Mouse (Mus musculus): ENCODE data around the gene Klhdc8a. TPM values are rescaled to one million over a fixed set of nuclear protein-coding genes. Genes with fewer than 3 reads are reported as not detected.

The Klhdc8a gene
- total RNA-seq (2014; rRNA removed) = 23.0 and 26.0 TPM in 2 replicates
- polyA plus RNA-seq (2015; fragmentation: Nextera tagmentation; extraction: Ambion mirVana) = 11.2 and 11.7 TPM in 2 replicates

DNA sequence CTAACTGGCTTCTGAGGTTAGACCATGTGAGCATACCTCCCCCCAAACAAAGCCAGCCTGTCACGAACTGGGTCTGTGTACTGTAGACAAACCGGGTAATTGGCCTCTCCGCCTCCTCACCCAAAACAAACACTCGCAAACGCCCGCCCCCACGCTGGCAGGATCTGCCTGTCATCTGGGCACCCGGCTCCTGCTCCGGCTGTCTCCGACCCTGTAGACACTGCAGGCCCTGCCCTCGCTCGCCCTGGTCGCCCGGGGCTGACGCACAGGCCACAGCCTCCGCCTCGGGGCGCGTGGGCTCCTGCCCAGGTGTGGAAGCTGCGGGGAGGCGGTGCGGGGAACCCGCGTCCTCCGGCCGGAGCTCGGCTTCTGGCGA is at the start of gene Klhdc8a:
Gene Klhdc8a, plus strand, starts transcription at position 202 of the 376 bp plus-strand sequence.
- Histone ChIP-seq H3K9me3 (ENCODE audit: low read length) (no peaks in the 10 kb centered on the region), H3K4me3 (ENCODE audit: low read length) (peak within 1 kb of the TSS; percentile 57), H3K27ac (peak within 1 kb of the TSS; percentile 85), H3K4me1 (ENCODE audit: insufficient read depth, low read length) (peaks cover 22% of the 10 kb centered on the region), H3K4me2 (ENCODE audit: low read depth, low read length) (peak within 1 kb of the TSS; percentile 94), H3K27me3 (ENCODE audit: insufficient read depth, low read length) (no peaks in the 10 kb centered on the region), H3K9ac (replicated peaks; ENCODE audit: low read length) (peak within 1 kb of the TSS; percentile 78), H3K36me3 (ENCODE audit: insufficient read depth, low read length) (no peaks in the 10 kb centered on the region)
- ATAC-seq (peak; percentile 69), DNase-seq (ENCODE audit: low spot score) (peak; percentile 70)
- TF ChIP-seq CTCF (IDR thresholded peaks at IDR 0.05; ENCODE audit: low read depth) = no peak
- WGBS = under 1% methylated on average over 28 of the region's 28 CpGs

DNA sequence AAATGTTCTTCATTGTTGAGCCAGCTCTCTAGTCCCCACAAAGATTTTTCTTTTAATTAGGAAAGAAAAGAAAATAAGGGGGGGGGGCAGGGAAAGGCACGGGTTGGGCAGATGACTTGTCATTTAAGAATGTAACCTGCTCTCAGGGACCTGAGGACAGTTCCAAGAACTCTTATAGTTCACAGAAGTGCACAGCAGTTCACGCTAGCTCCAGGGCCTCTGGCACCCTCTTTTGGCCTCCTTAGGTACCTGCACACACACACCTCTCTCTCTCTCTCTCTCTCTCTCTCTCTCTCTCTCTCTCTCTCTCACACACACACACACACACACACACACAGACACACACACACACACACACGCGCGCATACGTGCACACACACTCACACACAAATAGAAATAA is 44.0 kb upstream of the Klhdc8a start:
- no peaks in the 10 kb centered on the region for H3K9me3 ChIP-seq (ENCODE audit: low read length)
- H3K27me3 ChIP-seq (ENCODE audit: insufficient read depth, low read length) = no peaks in the 10 kb centered on the region
- no peaks in the 10 kb centered on the region for H3K4me1 ChIP-seq (ENCODE audit: insufficient read depth, low read length)
- H3K4me3 ChIP-seq (ENCODE audit: low read length) = no peak overlapping the region
- no peaks in the 10 kb centered on the region for H3K36me3 ChIP-seq (ENCODE audit: insufficient read depth, low read length)
- ATAC-seq (no peak), DNase-seq (ENCODE audit: low spot score) (no peak)
- H3K9ac ChIP-seq (replicated peaks; ENCODE audit: low read length) = no peak overlapping the region
- H3K27ac ChIP-seq = no peak overlapping the region
- H3K4me2 ChIP-seq (ENCODE audit: low read depth, low read length) = no peak overlapping the region
- WGBS = 89% methylated on average over 6 of the region's 6 CpGs
- no peak for TF ChIP-seq CTCF (IDR thresholded peaks at IDR 0.05; ENCODE audit: low read depth)

- no peaks in the 10 kb centered on the region for H3K36me3 ChIP-seq (ENCODE audit: insufficient read depth, low read length)
- H3K9me3 ChIP-seq (ENCODE audit: low read length) = no peaks in the 10 kb centered on the region
- no peak for TF ChIP-seq CTCF (IDR thresholded peaks at IDR 0.05; ENCODE audit: low read depth)
- H3K4me3 ChIP-seq (ENCODE audit: low read length) = no peak overlapping the region
- H3K27ac ChIP-seq = no peak overlapping the region
- no peaks in the 10 kb centered on the region for H3K4me1 ChIP-seq (ENCODE audit: insufficient read depth, low read length)
- H3K27me3 ChIP-seq (ENCODE audit: insufficient read depth, low read length) = no peaks in the 10 kb centered on the region
- 88% methylated on average over 1 of the region's 1 CpGs for WGBS
- ATAC-seq (no peak), DNase-seq (ENCODE audit: low spot score) (no peak)
- no peak overlapping the region for H3K9ac ChIP-seq (replicated peaks; ENCODE audit: low read length)
- H3K4me2 ChIP-seq (ENCODE audit: low read depth, low read length) = no peak overlapping the region
These were observed 38.1 kb upstream of the Klhdc8a start for GRCm38 (mm10) chr1:132260331-132260730.

DNA sequence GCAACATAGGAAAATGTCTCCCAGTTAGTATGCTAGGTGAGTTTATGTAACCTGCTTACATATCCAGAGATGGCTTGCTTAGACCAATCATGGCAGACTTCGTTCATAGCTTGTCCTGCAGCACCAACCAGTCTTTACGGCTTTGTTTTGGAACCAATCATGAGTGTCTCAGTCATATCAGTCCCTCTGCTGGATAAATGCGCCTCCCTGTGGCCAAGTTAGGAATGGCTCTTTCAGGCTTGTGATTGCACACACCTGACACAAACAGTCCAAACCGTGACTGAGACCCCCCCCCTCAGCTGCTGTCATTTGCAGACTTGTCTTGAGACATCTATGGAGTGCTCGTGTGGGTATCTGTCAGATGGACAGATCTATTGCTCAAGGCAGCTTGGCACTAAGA is 37.4 kb upstream of the Klhdc8a start:
- peak; percentile 55 for TF ChIP-seq CTCF (IDR thresholded peaks at IDR 0.05; ENCODE audit: low read depth)
- H3K9me3 ChIP-seq (ENCODE audit: low read length) = no peaks in the 10 kb centered on the region
- DNase-seq (ENCODE audit: low spot score) (peak; percentile 43), ATAC-seq (peak; percentile 27; the same call in 1 of the 2 replicates)
- H3K36me3 ChIP-seq (ENCODE audit: insufficient read depth, low read length) = no peaks in the 10 kb centered on the region
- 69% methylated on average over 5 of the region's 5 CpGs for WGBS
- no peaks in the 10 kb centered on the region for H3K4me1 ChIP-seq (ENCODE audit: insufficient read depth, low read length)
- no peak overlapping the region for H3K27ac ChIP-seq
- no peak overlapping the region for H3K4me3 ChIP-seq (ENCODE audit: low read length)
- H3K27me3 ChIP-seq (ENCODE audit: insufficient read depth, low read length) = no peaks in the 10 kb centered on the region
- H3K9ac ChIP-seq (replicated peaks; ENCODE audit: low read length) = no peak overlapping the region
- no peak overlapping the region for H3K4me2 ChIP-seq (ENCODE audit: low read depth, low read length)

DNA sequence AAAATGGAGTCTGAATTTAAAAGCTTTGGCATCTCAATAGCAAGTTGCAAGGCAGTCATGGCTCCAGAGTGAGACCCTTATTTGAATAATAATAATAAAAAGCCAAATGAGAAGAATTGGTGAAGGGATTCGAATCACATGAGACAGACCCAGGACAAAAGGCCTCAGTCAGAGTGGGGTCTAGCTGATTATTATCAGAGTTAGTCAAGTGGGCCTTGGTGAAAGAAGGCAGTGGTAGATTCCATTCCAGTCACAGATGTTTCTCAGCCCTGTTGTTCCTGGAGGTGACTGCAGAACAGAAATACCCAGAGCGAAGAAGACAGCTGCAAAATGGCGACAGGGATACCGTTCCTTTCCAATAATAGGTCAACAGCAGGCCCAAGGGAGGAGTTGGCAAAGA is 34.8 kb upstream of the Klhdc8a start:
- DNase-seq (ENCODE audit: low spot score) = no peak
- WGBS = 71% methylated on average over 4 of the region's 4 CpGs
- no peak for ATAC-seq
- TF ChIP-seq CTCF (IDR thresholded peaks at IDR 0.05; ENCODE audit: low read depth) = no peak
- Histone ChIP-seq H3K4me2 (ENCODE audit: low read depth, low read length) (no peak overlapping the region), H3K36me3 (ENCODE audit: insufficient read depth, low read length) (no peaks in the 10 kb centered on the region), H3K4me1 (ENCODE audit: insufficient read depth, low read length) (no peaks in the 10 kb centered on the region), H3K4me3 (ENCODE audit: low read length) (no peak overlapping the region), H3K27ac (no peak overlapping the region), H3K9ac (replicated peaks; ENCODE audit: low read length) (no peak overlapping the region), H3K9me3 (ENCODE audit: low read length) (no peaks in the 10 kb centered on the region), H3K27me3 (ENCODE audit: insufficient read depth, low read length) (no peaks in the 10 kb centered on the region)

DNA sequence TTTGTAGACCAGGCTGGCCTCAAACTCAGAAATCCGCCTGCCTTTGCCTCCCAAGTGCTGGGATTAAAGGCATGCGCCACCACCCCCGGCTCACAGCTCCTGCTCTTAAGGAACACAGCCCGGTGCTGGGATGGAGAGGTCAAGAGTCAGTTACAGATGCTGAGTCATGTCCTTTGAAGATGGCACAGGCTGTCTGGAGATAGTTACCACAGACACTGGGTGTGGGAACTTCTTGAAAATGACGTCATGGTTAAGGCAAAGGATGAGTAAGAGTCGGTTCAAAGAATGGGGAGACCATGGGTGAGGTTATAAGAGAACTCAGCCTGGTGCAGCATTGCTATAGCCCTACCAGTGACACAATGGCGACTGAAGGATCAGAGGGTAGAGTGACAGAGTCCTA is 33.8 kb upstream of the Klhdc8a start:
- no peak for DNase-seq (ENCODE audit: low spot score)
- Histone ChIP-seq H3K27ac (no peak overlapping the region), H3K9ac (replicated peaks; ENCODE audit: low read length) (no peak overlapping the region), H3K4me2 (ENCODE audit: low read depth, low read length) (no peak overlapping the region), H3K4me3 (ENCODE audit: low read length) (no peak overlapping the region), H3K36me3 (ENCODE audit: insufficient read depth, low read length) (no peaks in the 10 kb centered on the region), H3K9me3 (ENCODE audit: low read length) (no peaks in the 10 kb centered on the region), H3K4me1 (ENCODE audit: insufficient read depth, low read length) (no peaks in the 10 kb centered on the region), H3K27me3 (ENCODE audit: insufficient read depth, low read length) (no peaks in the 10 kb centered on the region)
- WGBS = 82% methylated on average over 7 of the region's 7 CpGs
- ATAC-seq = no peak
- no peak for TF ChIP-seq CTCF (IDR thresholded peaks at IDR 0.05; ENCODE audit: low read depth)

DNA sequence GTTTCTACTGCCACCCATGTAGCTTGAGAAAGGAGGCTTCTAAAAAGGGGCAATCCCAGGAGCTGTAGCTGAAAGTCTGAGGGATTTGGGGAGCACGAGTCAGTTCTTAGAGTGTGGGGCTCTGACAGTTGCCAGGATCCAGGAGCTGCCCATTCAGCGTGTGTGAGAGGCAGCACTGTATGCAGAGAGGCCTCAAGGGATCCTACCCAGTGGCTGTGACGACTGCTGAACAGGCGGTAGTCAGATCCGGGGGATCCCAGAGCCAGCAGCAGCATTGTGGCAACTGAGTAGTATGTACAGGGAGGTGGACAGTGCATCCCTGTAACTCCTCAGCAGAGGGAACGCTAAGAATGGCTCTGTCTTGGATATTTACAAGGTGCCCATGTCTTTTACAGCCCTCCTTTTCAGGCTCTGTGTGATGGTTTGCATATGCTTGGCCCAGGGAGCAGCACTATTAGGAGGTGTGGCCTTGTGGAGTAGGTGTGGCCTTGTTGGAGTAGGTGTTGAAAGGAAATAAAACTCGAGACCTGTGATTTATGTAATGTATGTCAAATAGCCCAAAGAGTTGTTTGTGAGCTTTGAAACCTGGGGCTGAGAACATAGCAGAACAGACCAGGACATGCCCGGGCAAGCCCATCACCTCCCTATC is 33.1 kb upstream of the Klhdc8a start:
- Histone ChIP-seq H3K27ac (no peak overlapping the region), H3K4me3 (ENCODE audit: low read length) (no peak overlapping the region), H3K36me3 (ENCODE audit: insufficient read depth, low read length) (no peaks in the 10 kb centered on the region), H3K4me2 (ENCODE audit: low read depth, low read length) (no peak overlapping the region), H3K9ac (replicated peaks; ENCODE audit: low read length) (no peak overlapping the region), H3K4me1 (ENCODE audit: insufficient read depth, low read length) (no peaks in the 10 kb centered on the region), H3K9me3 (ENCODE audit: low read length) (no peaks in the 10 kb centered on the region), H3K27me3 (ENCODE audit: insufficient read depth, low read length) (no peaks in the 10 kb centered on the region)
- 59% methylated on average over 8 of the region's 8 CpGs for WGBS
- ATAC-seq (no peak), DNase-seq (ENCODE audit: low spot score) (no peak)
- TF ChIP-seq CTCF (IDR thresholded peaks at IDR 0.05; ENCODE audit: low read depth) = no peak

Measured in hindbrain, postnatal 0 days (tissue).